ENCODE assay signal across 15 mouse cellular contexts in genomic region chr6:83302264-83302663, GRCm38 (mm10). TPM values are rescaled to one million over a fixed set of nuclear protein-coding genes. Genes with fewer than 3 reads are reported as not detected.
A peak's percentile ranks its signal among the peaks of the same experiment; 100 is the strongest.
DNase-seq lines count a peak whose midpoint lies in the region; ATAC-seq lines count a peak whose summit lies in the region.
"Had no signal": no experiment of that assay in that cellular context is flagged by ENCODE, and none has a peak within 500 bp of the region (broad histone marks: within the 10 kb centered on the region; RNA-seq: fewer than 3 reads in every experiment).

No protein-coding gene starts in this region.

- peak; percentile 81; the same call in 1 of the 2 replicates for ATAC-seq in hindbrain, embryonic 15.5 days (ENCODE audit: low FRiP score, low read depth)
- ATAC-seq in neural tube, embryonic 11.5 days (ENCODE audit: insufficient read depth, low FRiP score, low TSS enrichment), result 0 out of 2 replicates have a peak, but pooled peaks have one; percentile 35
- peak; percentile 79; the same call in 1 of the 2 replicates for ATAC-seq in neural tube, embryonic 14.5 days (ENCODE audit: low read depth)
- ATAC-seq: forebrain, postnatal 0 days; midbrain, embryonic 16.5 days had no signal

- no peaks in the 10 kb centered on the region for H3K4me1 ChIP-seq in hindbrain, embryonic 15.5 days (replicated peaks)
- H3K4me1 ChIP-seq in hindbrain, embryonic 10.5 days (replicated peaks), result no peaks in the 10 kb centered on the region
- H3K4me1 ChIP-seq in neural tube, embryonic 11.5 days (ENCODE audit: control insufficient read depth, insufficient read depth, low read length), result peaks cover 6% of the 10 kb centered on the region; the same call in 1 of the 2 replicates
- no peaks in the 10 kb centered on the region for H3K4me1 ChIP-seq in neural tube, embryonic 14.5 days (ENCODE audit: control insufficient read depth, insufficient read depth, low read length)
- H3K4me1 ChIP-seq: embryonic facial prominence, embryonic 13.5 days had no signal

- H3K27me3 ChIP-seq in hindbrain, embryonic 15.5 days, result no peaks in the 10 kb centered on the region
- no peaks in the 10 kb centered on the region for H3K27me3 ChIP-seq in hindbrain, embryonic 10.5 days (ENCODE audit: insufficient read depth, poor library complexity, severe bottlenecking)
- H3K27me3 ChIP-seq in neural tube, embryonic 11.5 days (ENCODE audit: control insufficient read depth, insufficient read depth, low read length), result no peaks in the 10 kb centered on the region
- no peaks in the 10 kb centered on the region for H3K27me3 ChIP-seq in neural tube, embryonic 14.5 days (ENCODE audit: control insufficient read depth, insufficient read depth, low read length)
- H3K27me3 ChIP-seq: embryonic facial prominence, embryonic 13.5 days; limb, embryonic 13.5 days had no signal

- H3K9ac ChIP-seq in hindbrain, embryonic 15.5 days, result no peak overlapping the region
- no peak overlapping the region for H3K9ac ChIP-seq in neural tube, embryonic 11.5 days (ENCODE audit: low read length)
- no peak overlapping the region for H3K9ac ChIP-seq in neural tube, embryonic 14.5 days (replicated peaks; ENCODE audit: low read depth, low read length)
- H3K9ac ChIP-seq: embryonic facial prominence, embryonic 13.5 days; forebrain, postnatal 0 days; limb, embryonic 13.5 days had no signal

- no peak overlapping the region for H3K4me3 ChIP-seq in hindbrain, embryonic 15.5 days
- H3K4me3 ChIP-seq in hindbrain, embryonic 10.5 days, result no peak overlapping the region
- no peak overlapping the region for H3K4me3 ChIP-seq in neural tube, embryonic 11.5 days (ENCODE audit: low read depth, low read length)
- no peak overlapping the region for H3K4me3 ChIP-seq in neural tube, embryonic 14.5 days (ENCODE audit: low read depth, low read length)
- H3K4me3 ChIP-seq: embryonic facial prominence, embryonic 13.5 days; heart, adult 2 months; limb, embryonic 13.5 days had no signal

- DNase-seq in hindbrain, embryonic 10.5 days (ENCODE audit: low spot score), result no peak
- no peak for DNase-seq in neural tube, embryonic 11.5 days (ENCODE audit: low spot score)
- DNase-seq in neural tube, embryonic 10.5 days (ENCODE audit: extremely low spot score, low spot score), result no peak
- peak; percentile 22 to 25 for DNase-seq in kidney, adult 8-10 months
- no peak for DNase-seq in layer of hippocampus, adult 9-10 months (ENCODE audit: low spot score)
- no peak for DNase-seq in spleen, adult 12 weeks (ENCODE audit: low spot score)
- DNase-seq: cerebellum, postnatal 14 days; forebrain, postnatal 0 days; thymus, adult 18-20 months had no signal

- no peaks in the 10 kb centered on the region for H3K9me3 ChIP-seq in hindbrain, embryonic 15.5 days
- no peaks in the 10 kb centered on the region for H3K9me3 ChIP-seq in hindbrain, embryonic 10.5 days
- H3K9me3 ChIP-seq in neural tube, embryonic 11.5 days (ENCODE audit: control insufficient read depth, low read length), result no peaks in the 10 kb centered on the region
- no peaks in the 10 kb centered on the region for H3K9me3 ChIP-seq in neural tube, embryonic 14.5 days (ENCODE audit: control insufficient read depth, low read length)
- H3K9me3 ChIP-seq: embryonic facial prominence, embryonic 13.5 days; limb, embryonic 13.5 days had no signal

- H3K27ac ChIP-seq in hindbrain, embryonic 15.5 days (replicated peaks), result no peak overlapping the region
- no peak overlapping the region for H3K27ac ChIP-seq in hindbrain, embryonic 10.5 days
- H3K27ac ChIP-seq in neural tube, embryonic 11.5 days (ENCODE audit: low read depth, low read length), result no peak overlapping the region
- H3K27ac ChIP-seq in neural tube, embryonic 14.5 days (ENCODE audit: low read depth, low read length), result no peak overlapping the region
- H3K27ac ChIP-seq: embryonic facial prominence, embryonic 13.5 days; heart, adult 2 months; limb, embryonic 13.5 days had no signal

- WGBS in hindbrain, embryonic 15.5 days, result 77% methylated on average over 5 of the region's 5 CpGs
- WGBS in hindbrain, embryonic 10.5 days, result 84% methylated on average over 5 of the region's 5 CpGs
- 65% methylated on average over 5 of the region's 5 CpGs for WGBS in neural tube, embryonic 11.5 days
- WGBS in neural tube, embryonic 14.5 days, result 51% methylated on average over 5 of the region's 5 CpGs

- peaks cover 19% of the 10 kb centered on the region for H3K36me3 ChIP-seq in hindbrain, embryonic 15.5 days
- H3K36me3 ChIP-seq in hindbrain, embryonic 10.5 days, result peaks cover 39% of the 10 kb centered on the region
- peaks cover 5% of the 10 kb centered on the region; the same call in 1 of the 2 replicates for H3K36me3 ChIP-seq in neural tube, embryonic 11.5 days (ENCODE audit: control insufficient read depth, insufficient read depth, low read length)
- H3K36me3 ChIP-seq in neural tube, embryonic 14.5 days (ENCODE audit: control insufficient read depth, insufficient read depth, low read length), result peaks cover 12% of the 10 kb centered on the region; the same call in 1 of the 2 replicates

- no peak overlapping the region for H3K4me2 ChIP-seq in hindbrain, embryonic 15.5 days
- H3K4me2 ChIP-seq in neural tube, embryonic 11.5 days (ENCODE audit: low read depth), result no peak overlapping the region
- no peak overlapping the region for H3K4me2 ChIP-seq in neural tube, embryonic 14.5 days (ENCODE audit: low read depth, low read length)
- H3K4me2 ChIP-seq: embryonic facial prominence, embryonic 13.5 days; limb, embryonic 13.5 days had no signal

RNA-seq across cellular contexts. Expression of gene Mthfd2, which starts 23.4 kb away (rescaled TPM):
- polyA plus RNA-seq in hindbrain, embryonic 15.5 days (2015; fragmentation: Nextera tagmentation; extraction: Ambion mirVana), result 28.9 and 32.8 TPM in 2 replicates
- 43.6 and 61.8 TPM in 2 replicates for polyA plus RNA-seq in hindbrain, embryonic 10.5 days (2016; fragmentation: Nextera tagmentation; extraction: Ambion mirVana)
- polyA plus RNA-seq in neural tube, embryonic 11.5 days (2014; fragmentation: Nextera tagmentation; extraction: Ambion mirVana), result 43.1 and 45.7 TPM in 2 replicates
- 28.7 and 30.7 TPM in 2 replicates for polyA plus RNA-seq in neural tube, embryonic 14.5 days (2014; fragmentation: Nextera tagmentation; extraction: Ambion mirVana)

RNA-seq across cellular contexts. Expression of gene Mob1a, which starts 23.6 kb away (rescaled TPM):
- polyA plus RNA-seq in hindbrain, embryonic 15.5 days (2015; fragmentation: Nextera tagmentation; extraction: Ambion mirVana), result 22.9 and 24.6 TPM in 2 replicates
- polyA plus RNA-seq in hindbrain, embryonic 10.5 days (2016; fragmentation: Nextera tagmentation; extraction: Ambion mirVana), result 50.1 and 58.6 TPM in 2 replicates
- 69.5 and 72.3 TPM in 2 replicates for polyA plus RNA-seq in neural tube, embryonic 11.5 days (2014; fragmentation: Nextera tagmentation; extraction: Ambion mirVana)
- polyA plus RNA-seq in neural tube, embryonic 14.5 days (2014; fragmentation: Nextera tagmentation; extraction: Ambion mirVana), result 22.3 and 32.2 TPM in 2 replicates

RNA-seq across cellular contexts. Expression of gene Bola3, which starts 46.7 kb away (rescaled TPM):
- 60.3 and 67.6 TPM in 2 replicates for polyA plus RNA-seq in hindbrain, embryonic 15.5 days (2015; fragmentation: Nextera tagmentation; extraction: Ambion mirVana)
- 138 and 158 TPM in 2 replicates for polyA plus RNA-seq in hindbrain, embryonic 10.5 days (2016; fragmentation: Nextera tagmentation; extraction: Ambion mirVana)
- polyA plus RNA-seq in neural tube, embryonic 11.5 days (2014; fragmentation: Nextera tagmentation; extraction: Ambion mirVana), result 106 and 115 TPM in 2 replicates
- polyA plus RNA-seq in neural tube, embryonic 14.5 days (2014; fragmentation: Nextera tagmentation; extraction: Ambion mirVana), result 57.3 and 57.5 TPM in 2 replicates

Comparison
In these comparisons a context has a peak if more than half of its experiments do, and no peak if none do; other contexts are left out.
1. DNase-seq: peak in kidney, adult 8-10 months (2 of 2); none in hindbrain, embryonic 10.5 days (single experiment), neural tube, embryonic 11.5 days (single experiment), neural tube, embryonic 10.5 days (single experiment), layer of hippocampus, adult 9-10 months (single experiment) and spleen, adult 12 weeks (single experiment).
2. Peak in every context shown above with its lines, with median percentiles within 50 percentile points of each other: ATAC-seq.